Mouse (Mus musculus) thymus, adult 18-20 months (tissue): ENCODE data around the gene Smarca2.
A peak's percentile ranks its signal among the peaks of the same experiment; 100 is the strongest.
"Not testable (repeated sequence)": the region's sequence is repeated elsewhere in the genome, so short reads cannot be mapped to it uniquely, and the experiment has no call there.

Source experiments
- DNase-seq, 2 experiments: peaks; one replicate each; pipeline ENCODE4 v3.0.0; 2022; ENCODE audit warnings: mixed read lengths in 2 of 2

The Smarca2 gene

GRCm38 (mm10) chr19:26617287-26617686 lies 12.4 kb downstream of the Smarca2 start:
- DNase-seq: no peak

DNA sequence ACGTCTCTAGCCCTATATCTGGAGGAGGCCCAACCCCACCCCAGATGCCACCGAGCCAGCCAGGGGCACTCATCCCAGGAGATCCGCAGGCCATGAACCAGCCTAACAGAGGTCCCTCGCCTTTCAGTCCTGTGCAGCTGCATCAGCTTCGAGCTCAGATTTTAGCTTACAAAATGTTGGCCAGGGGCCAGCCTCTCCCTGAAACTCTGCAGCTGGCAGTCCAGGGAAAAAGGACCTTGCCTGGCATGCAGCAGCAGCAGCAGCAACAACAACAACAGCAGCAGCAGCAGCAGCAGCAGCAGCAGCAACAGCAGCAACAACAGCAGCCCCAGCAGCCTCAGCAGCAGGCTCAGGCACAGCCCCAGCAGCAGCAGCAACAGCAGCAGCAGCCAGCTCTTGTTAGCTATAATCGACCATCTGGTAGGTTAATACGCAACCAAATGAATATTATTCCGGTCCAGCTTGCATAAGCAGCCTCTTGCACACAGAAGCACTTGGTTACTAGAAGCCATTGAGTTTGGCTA lies 25.9 kb downstream of the Smarca2 start:
- no peak for DNase-seq

GRCm38 (mm10) chr19:26632228-26632627 lies 27.4 kb downstream of the Smarca2 start:
- no peak for DNase-seq

GRCm38 (mm10) chr19:26640556-26640955 lies 35.7 kb downstream of the Smarca2 start:
- no peak for DNase-seq

GRCm38 (mm10) chr19:26641269-26641668 lies 36.4 kb downstream of the Smarca2 start:
- DNase-seq: no peak

DNA sequence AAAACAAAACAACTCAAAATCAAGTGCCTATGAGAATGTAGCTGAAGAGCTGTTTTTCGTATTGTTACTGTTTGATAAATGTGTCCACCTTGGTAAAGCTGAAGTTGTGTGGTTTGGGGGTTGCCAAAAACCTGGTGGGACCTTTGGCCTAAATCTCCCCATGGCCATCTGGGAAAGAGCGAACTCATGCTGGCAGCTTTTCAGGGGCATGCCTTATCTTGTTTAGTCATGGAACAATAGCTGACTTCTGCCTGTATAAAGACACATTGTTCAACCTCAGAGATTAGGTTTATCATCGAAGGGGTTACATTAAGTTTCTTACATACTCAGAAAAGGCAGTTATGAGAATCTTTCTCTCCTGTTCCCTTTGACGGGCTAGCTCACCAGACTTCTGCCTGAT lies 38.2 kb downstream of the Smarca2 start:
- no peak for DNase-seq

- no peak for DNase-seq
These were observed 39.1 kb downstream of the Smarca2 start for GRCm38 (mm10) chr19:26643936-26644335.

DNA sequence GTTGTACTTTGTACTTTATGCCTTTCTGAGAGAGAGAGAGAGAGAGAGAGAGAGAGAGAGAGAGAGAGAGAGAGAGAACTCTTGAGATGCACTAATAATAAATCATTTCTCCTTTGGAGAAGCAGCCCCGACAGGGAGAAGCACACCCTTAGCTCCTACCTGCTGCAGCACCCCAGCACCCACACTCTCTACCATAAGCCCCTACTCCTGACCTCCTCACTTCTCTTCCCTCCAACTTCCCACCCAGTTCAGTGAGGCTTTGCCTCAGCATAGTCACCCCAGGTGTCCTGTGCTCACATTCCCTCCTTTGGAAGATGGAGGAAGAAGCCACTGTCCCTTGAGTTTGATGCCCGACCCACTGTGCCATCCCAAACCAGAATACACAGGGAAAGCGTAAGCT lies 40.2 kb downstream of the Smarca2 start:
- DNase-seq: no peak

DNA sequence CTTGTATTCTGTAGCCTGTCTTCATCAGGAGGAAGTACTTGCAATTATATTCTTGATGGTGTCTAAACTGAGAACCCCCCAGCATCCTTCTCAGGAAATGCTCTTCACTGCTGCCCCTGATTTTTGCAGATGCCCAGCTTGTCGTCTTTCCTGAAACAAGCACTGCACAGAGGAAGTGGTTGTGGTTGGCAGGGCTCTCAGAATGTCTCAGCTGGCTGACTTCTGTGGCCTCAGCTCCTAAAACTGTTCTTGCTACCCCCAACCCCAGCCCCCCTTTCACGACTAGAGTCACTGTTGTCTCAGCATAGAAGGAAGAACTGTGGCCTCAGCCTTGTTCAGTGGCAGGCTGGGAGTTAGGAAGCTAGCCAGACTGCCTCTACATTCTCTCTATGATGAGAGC lies 41.3 kb downstream of the Smarca2 start:
- DNase-seq: peak; percentile 67 to 82

- no peak for DNase-seq
These were observed 45.9 kb downstream of the Smarca2 start for GRCm38 (mm10) chr19:26650585-26651273.

- no peak for DNase-seq
These were observed 53.5 kb downstream of the Smarca2 start for GRCm38 (mm10) chr19:26658324-26658723.

GRCm38 (mm10) chr19:26659976-26660375 lies 55.1 kb downstream of the Smarca2 start:
- DNase-seq: no peak

DNA sequence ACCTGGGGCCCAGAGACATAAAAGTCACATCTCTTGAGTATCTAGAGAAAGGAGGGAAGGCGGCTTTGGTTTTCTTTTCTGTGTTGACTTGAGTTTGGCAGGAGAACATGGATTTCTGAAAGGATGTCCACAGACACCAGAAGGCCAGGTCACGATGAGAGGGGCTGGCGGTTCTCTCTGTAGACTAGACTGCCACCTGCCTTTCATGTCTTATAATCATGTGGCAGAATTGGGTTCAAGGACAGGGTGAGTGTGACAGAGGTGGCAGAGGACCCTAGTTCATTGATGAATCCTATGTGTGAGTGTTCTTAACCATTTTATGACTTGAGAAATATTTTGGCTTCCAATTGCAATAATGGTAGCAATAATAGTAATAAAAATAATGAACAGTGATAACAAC lies 56.3 kb downstream of the Smarca2 start:
- no peak for DNase-seq

- DNase-seq: no peak
These were observed 61.5 kb downstream of the Smarca2 start for GRCm38 (mm10) chr19:26666303-26666702.

GRCm38 (mm10) chr19:26670089-26670488 lies 65.2 kb downstream of the Smarca2 start:
- DNase-seq: no peak

DNA sequence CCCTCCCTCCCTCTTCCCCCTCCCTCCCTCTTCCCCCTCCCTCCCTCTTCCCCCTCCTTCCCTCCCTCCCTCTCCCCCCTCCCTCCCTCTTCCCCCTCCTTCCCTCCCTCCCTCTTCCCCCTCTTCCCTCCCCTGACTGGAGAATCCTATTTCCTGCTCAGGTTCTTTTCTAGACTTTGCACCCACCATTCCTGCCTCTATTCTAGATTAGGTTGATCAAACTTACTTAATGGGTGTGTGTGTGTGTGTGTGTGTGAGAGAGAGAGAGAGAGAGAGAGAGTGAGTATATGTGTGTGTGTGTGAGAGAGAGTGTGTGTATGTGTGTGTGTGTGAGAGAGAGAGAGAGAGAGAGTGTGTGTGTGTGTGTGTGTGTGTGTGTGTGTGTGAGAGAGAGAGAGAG lies 66.6 kb downstream of the Smarca2 start:
- DNase-seq: not testable (repeated sequence)

GRCm38 (mm10) chr19:26675917-26676316 lies 71.1 kb downstream of the Smarca2 start:
- DNase-seq: no peak

DNA sequence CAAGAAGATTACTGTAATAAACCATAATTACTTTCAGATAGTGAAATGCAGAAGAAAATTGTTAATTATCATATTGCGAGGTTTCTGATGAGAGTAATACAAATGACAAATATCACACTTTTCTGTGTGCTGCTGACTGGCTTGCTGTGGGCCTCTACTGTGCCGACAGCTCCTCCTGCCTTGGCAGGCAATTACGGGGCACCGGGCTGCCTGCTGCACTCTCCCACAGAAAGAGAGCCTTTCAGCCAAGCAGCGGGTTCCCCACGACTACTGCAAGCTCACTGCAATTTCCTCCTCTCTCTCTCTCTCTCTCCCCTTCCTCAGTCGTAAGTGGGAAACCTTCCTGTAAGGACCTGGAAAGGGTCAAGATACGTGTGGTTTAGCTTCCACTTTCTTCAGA lies 73.7 kb downstream of the Smarca2 start:
- no peak for DNase-seq

DNA sequence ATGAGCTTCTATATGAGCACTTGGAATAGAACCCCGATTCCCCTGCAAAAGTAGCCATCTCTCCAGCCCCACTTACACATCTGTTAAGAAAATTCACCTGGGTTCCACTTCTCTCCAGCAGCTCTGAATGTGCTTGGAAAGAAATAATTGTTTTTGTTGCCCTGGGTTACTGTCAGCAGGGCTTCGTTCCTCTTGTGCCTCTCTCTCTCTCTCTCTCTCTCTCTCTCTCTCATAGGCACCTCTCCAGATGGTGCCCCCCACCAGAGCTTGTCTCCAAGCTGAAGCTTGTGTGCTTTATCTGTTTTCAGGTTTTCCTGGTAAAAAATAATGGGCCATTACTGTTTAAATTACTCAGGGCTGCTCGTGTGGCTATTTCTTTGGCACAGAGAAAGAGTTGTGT lies 74.8 kb downstream of the Smarca2 start:
- DNase-seq: no peak

DNA sequence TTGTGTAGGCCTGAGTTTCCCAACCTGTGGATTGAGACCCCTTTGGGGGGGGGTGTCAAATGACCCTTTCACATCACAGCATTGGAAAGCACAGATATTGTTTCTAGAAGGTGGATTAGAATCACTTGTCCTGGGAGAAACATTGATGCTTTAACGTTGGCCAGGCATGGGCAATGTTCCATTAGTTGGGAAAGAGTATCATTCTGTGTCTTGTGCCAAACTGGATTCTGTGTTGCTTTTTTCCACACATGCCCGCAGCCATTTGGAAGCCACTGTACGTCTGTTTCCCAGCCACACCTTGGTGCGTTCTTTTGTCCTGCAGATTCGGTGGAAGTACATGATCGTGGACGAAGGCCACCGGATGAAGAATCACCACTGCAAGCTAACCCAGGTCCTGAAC lies 76.7 kb downstream of the Smarca2 start:
- no peak for DNase-seq

DNA sequence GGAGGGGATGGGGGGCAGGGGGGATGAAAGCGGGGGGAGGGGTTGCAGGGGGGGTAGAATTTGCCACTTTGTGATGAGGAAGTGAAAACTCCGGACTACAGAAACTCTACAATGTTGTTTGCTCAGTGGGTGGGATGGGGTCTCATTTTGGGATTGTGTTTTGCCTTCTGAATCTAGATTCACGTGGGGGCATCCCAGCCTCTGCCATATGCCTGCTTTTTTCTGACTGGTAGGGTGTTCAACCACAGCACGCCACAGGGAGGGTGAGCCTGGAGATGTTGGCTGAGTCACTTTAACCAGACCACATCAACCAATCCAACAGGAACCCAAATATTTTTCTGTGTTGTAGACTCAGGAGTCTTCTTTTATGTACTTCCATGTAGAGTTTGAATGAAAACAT lies 77.3 kb downstream of the Smarca2 start:
- DNase-seq: no peak

GRCm38 (mm10) chr19:26682731-26683130 lies 77.9 kb downstream of the Smarca2 start:
- DNase-seq: no peak

DNA sequence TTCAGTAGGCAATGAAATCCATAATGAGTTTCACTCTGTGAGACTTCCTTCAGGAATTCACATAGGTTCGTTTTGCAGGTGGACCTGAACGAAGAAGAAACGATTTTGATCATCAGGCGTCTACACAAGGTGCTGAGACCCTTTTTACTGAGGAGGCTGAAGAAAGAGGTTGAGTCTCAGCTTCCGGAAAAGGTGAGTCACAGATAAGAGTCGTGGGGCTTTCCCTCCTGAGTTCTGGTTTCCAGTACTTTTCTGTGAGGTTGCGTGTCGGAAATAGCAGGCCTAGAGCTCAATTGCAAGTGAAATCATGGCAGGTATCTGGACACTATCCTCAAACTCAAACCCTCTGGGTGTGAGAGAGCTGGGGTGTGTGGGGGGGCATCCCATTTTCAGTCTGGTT lies 78.9 kb downstream of the Smarca2 start:
- no peak for DNase-seq

- DNase-seq: no peak
These were observed 85.7 kb downstream of the Smarca2 start for GRCm38 (mm10) chr19:26690516-26690915.

DNA sequence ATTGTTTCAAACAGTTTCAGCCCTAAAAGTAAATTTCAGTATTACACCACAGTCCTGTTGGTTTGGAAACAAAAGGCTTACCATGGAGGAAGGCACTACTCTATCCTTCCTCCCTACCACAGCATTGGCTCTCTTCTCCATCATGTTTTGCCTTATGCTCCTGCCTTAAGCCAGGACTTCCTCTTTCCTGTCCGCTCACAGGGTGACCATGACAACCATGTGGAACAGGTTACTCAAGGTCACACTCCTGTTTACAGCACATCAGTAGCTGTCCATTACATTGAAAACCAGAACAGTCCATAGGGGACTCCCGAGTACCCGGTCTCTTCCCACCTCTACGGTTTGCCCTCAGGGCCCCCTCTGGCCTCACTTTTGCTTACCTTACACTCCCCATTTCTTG lies 92.3 kb downstream of the Smarca2 start:
- no peak for DNase-seq
